Mouse (Mus musculus): ENCODE data around the gene Ppp1r10. TPM values are rescaled to one million over a fixed set of nuclear protein-coding genes. Genes with fewer than 3 reads are reported as not detected.

Ppp1r10 gene
- polyA plus RNA-seq, 1 experiment from 2014 or later, result 44.3 TPM

- Histone ChIP-seq H3K4me1 (peaks cover 14% of the 10 kb centered on the region), H3K9me3 (no peaks in the 10 kb centered on the region), H3K36me3 (peaks cover 52% of the 10 kb centered on the region), H3K9ac (peak within 1 kb of the TSS; percentile 85), H3K4me2 (peak within 1 kb of the TSS; percentile 81), H3K27me3 (no peaks in the 10 kb centered on the region), H3K27ac (peak within 1 kb of the TSS; percentile 66), H3K4me3 (peak within 1 kb of the TSS; percentile 96)
- 6% methylated on average over 66 of the region's 66 CpGs for WGBS
- ATAC-seq (ENCODE audit: insufficient number of reproducible peaks, insufficient read depth, low FRiP score, low TSS enrichment, low read depth), result peak; percentile 86
These were observed 36.8 kb upstream of the Ppp1r10 start, which contains the start of gene Dhx16 for GRCm38 (mm10) chr17:35879245-35880057. Dhx16 (plus strand) TSS chr17:35879819.

GRCm38 (mm10) chr17:35882924-35883323 lies 33.3 kb upstream of the Ppp1r10 start:
- ATAC-seq (ENCODE audit: insufficient number of reproducible peaks, insufficient read depth, low FRiP score, low TSS enrichment, low read depth), result no peak
- H3K36me3 ChIP-seq, result peaks cover 65% of the 10 kb centered on the region
- H3K27ac ChIP-seq, result no peak overlapping the region
- no peak overlapping the region for H3K4me2 ChIP-seq
- no peak overlapping the region for H3K4me3 ChIP-seq
- no peaks in the 10 kb centered on the region for H3K27me3 ChIP-seq
- no peak overlapping the region for H3K9ac ChIP-seq
- no peaks in the 10 kb centered on the region for H3K9me3 ChIP-seq
- H3K4me1 ChIP-seq, result peaks cover 14% of the 10 kb centered on the region
- WGBS, result 91% methylated on average over 17 of the region's 17 CpGs

GRCm38 (mm10) chr17:35883777-35884176 lies 32.5 kb upstream of the Ppp1r10 start:
- H3K9me3 ChIP-seq, result no peaks in the 10 kb centered on the region
- H3K4me3 ChIP-seq, result no peak overlapping the region
- 94% methylated on average over 14 of the region's 14 CpGs for WGBS
- no peak overlapping the region for H3K27ac ChIP-seq
- no peak for ATAC-seq (ENCODE audit: insufficient number of reproducible peaks, insufficient read depth, low FRiP score, low TSS enrichment, low read depth)
- no peak overlapping the region for H3K4me2 ChIP-seq
- H3K4me1 ChIP-seq, result peaks cover 14% of the 10 kb centered on the region
- no peaks in the 10 kb centered on the region for H3K27me3 ChIP-seq
- H3K9ac ChIP-seq, result no peak overlapping the region
- peaks cover 73% of the 10 kb centered on the region for H3K36me3 ChIP-seq

GRCm38 (mm10) chr17:35887725-35888124 lies 28.5 kb upstream of the Ppp1r10 start:
- WGBS, result 88% methylated on average over 12 of the region's 17 CpGs
- Histone ChIP-seq H3K36me3 (peaks cover 98% of the 10 kb centered on the region), H3K4me3 (no peak overlapping the region), H3K4me1 (no peaks in the 10 kb centered on the region), H3K9ac (no peak overlapping the region), H3K27me3 (no peaks in the 10 kb centered on the region), H3K9me3 (no peaks in the 10 kb centered on the region), H3K4me2 (no peak overlapping the region), H3K27ac (no peak overlapping the region)
- ATAC-seq (ENCODE audit: insufficient number of reproducible peaks, insufficient read depth, low FRiP score, low TSS enrichment, low read depth), result no peak

- Histone ChIP-seq H3K36me3 (peaks cover 66% of the 10 kb centered on the region), H3K4me3 (peak within 1 kb of the TSS; percentile 82), H3K27me3 (no peaks in the 10 kb centered on the region), H3K27ac (peak within 1 kb of the TSS; percentile 88), H3K9ac (peak within 1 kb of the TSS; percentile 87), H3K9me3 (no peaks in the 10 kb centered on the region), H3K4me1 (peaks cover 21% of the 10 kb centered on the region), H3K4me2 (peak within 1 kb of the TSS; percentile 99)
- peak; percentile 91 for ATAC-seq (ENCODE audit: insufficient number of reproducible peaks, insufficient read depth, low FRiP score, low TSS enrichment, low read depth)
- WGBS, result under 1% methylated on average over 86 of the region's 86 CpGs
These were observed 19.2 kb upstream of the Ppp1r10 start, which contains the start of gene 2310061I04Rik for GRCm38 (mm10) chr17:35896781-35897643. 2310061I04Rik (minus strand) TSS chr17:35897431.

- Histone ChIP-seq H3K9ac (peak overlapping the region; percentile 87), H3K36me3 (peaks cover 66% of the 10 kb centered on the region), H3K27me3 (no peaks in the 10 kb centered on the region), H3K4me1 (peaks cover 21% of the 10 kb centered on the region), H3K4me3 (peak overlapping the region; percentile 82), H3K4me2 (peak overlapping the region; percentile 99), H3K9me3 (no peaks in the 10 kb centered on the region), H3K27ac (peak overlapping the region; percentile 64; the same call in 1 of the 2 replicates)
- no peak for ATAC-seq (ENCODE audit: insufficient number of reproducible peaks, insufficient read depth, low FRiP score, low TSS enrichment, low read depth)
- WGBS, result 41% methylated on average over 23 of the region's 23 CpGs
These were observed 18.3 kb upstream of the Ppp1r10 start for GRCm38 (mm10) chr17:35897644-35898573.

- Histone ChIP-seq H3K9me3 (no peaks in the 10 kb centered on the region), H3K27me3 (no peaks in the 10 kb centered on the region), H3K4me1 (peaks cover 19% of the 10 kb centered on the region), H3K4me3 (no peak overlapping the region), H3K36me3 (peaks cover 73% of the 10 kb centered on the region), H3K4me2 (no peak overlapping the region), H3K9ac (no peak overlapping the region), H3K27ac (no peak overlapping the region)
- 80% methylated on average over 3 of the region's 3 CpGs for WGBS
- ATAC-seq (ENCODE audit: insufficient number of reproducible peaks, insufficient read depth, low FRiP score, low TSS enrichment, low read depth), result no peak
These were observed 15.6 kb upstream of the Ppp1r10 start for GRCm38 (mm10) chr17:35900636-35901035.

GRCm38 (mm10) chr17:35903343-35903991 lies 12.8 kb upstream of the Ppp1r10 start:
- Histone ChIP-seq H3K27ac (0 out of 2 replicates have a peak overlapping the region, but pooled peaks have one; percentile 2), H3K36me3 (peaks cover 92% of the 10 kb centered on the region)
- WGBS, result 90% methylated on average over 9 of the region's 9 CpGs

GRCm38 (mm10) chr17:35903992-35904355 lies 12.3 kb upstream of the Ppp1r10 start:
- H3K9me3 ChIP-seq, result no peaks in the 10 kb centered on the region
- no peak overlapping the region for H3K4me3 ChIP-seq
- no peak for ATAC-seq (ENCODE audit: insufficient number of reproducible peaks, insufficient read depth, low FRiP score, low TSS enrichment, low read depth)
- H3K4me2 ChIP-seq, result no peak overlapping the region
- 0 out of 2 replicates have a peak overlapping the region, but pooled peaks have one; percentile 2 for H3K27ac ChIP-seq
- no peak overlapping the region for H3K9ac ChIP-seq
- H3K27me3 ChIP-seq, result no peaks in the 10 kb centered on the region
- 87% methylated on average over 4 of the region's 4 CpGs for WGBS
- H3K4me1 ChIP-seq, result peaks cover 12% of the 10 kb centered on the region
- H3K36me3 ChIP-seq, result peaks cover 90% of the 10 kb centered on the region

More at GRCm38 (mm10) chr17:35903343-35903991, 12.8 kb upstream of the Ppp1r10 start:
- Histone ChIP-seq H3K4me3 (no peak overlapping the region), H3K4me1 (peaks cover 7% of the 10 kb centered on the region), H3K4me2 (no peak overlapping the region), H3K27me3 (no peaks in the 10 kb centered on the region), H3K9ac (no peak overlapping the region), H3K9me3 (no peaks in the 10 kb centered on the region)
- ATAC-seq (ENCODE audit: insufficient number of reproducible peaks, insufficient read depth, low FRiP score, low TSS enrichment, low read depth), result no peak

GRCm38 (mm10) chr17:35905587-35905986 lies 10.6 kb upstream of the Ppp1r10 start:
- peaks cover 20% of the 10 kb centered on the region for H3K4me1 ChIP-seq
- H3K4me2 ChIP-seq, result no peak overlapping the region
- no peaks in the 10 kb centered on the region for H3K9me3 ChIP-seq
- peaks cover 74% of the 10 kb centered on the region for H3K36me3 ChIP-seq
- no peak overlapping the region for H3K27ac ChIP-seq
- whole genome bisulfite sequencing, result 98% methylated on average over 1 of the region's 1 CpGs
- ATAC-seq (ENCODE audit: insufficient number of reproducible peaks, insufficient read depth, low FRiP score, low TSS enrichment, low read depth), result no peak
- H3K9ac ChIP-seq, result no peak overlapping the region
- H3K4me3 ChIP-seq, result no peak overlapping the region
- no peaks in the 10 kb centered on the region for H3K27me3 ChIP-seq
